Mouse (Mus musculus): ENCODE results near the gene Cblb. TPM values are rescaled to one million over a fixed set of nuclear protein-coding genes. Genes with fewer than 3 reads are reported as not detected.

Cblb gene
- polyA plus RNA-seq, 1 experiment: 12.2 TPM

- Histone ChIP-seq H3K4me1 (ENCODE audit: control insufficient read depth, insufficient read depth, low read length) (peaks cover 4% of the 10 kb centered on the region; the same call in 1 of the 2 replicates), H3K27ac (ENCODE audit: insufficient read depth, low read length) (no peak overlapping the region), H3K4me3 (ENCODE audit: insufficient read depth, low read length) (no peak overlapping the region)
- TF ChIP-seq CTCF (IDR thresholded peaks at IDR 0.05; ENCODE audit: extremely low read depth, insufficient read depth, low read length) (no peak), POLR2A (IDR thresholded peaks at IDR 0.05; ENCODE audit: extremely low read depth, insufficient read depth, low read length) (no peak)
These were observed 3.3 kb downstream of the Cblb start for GRCm38 (mm10) chr16:52034356-52034755.

GRCm38 (mm10) chr16:52036295-52036694, 5.3 kb downstream of the Cblb start:
- Histone ChIP-seq H3K27ac (ENCODE audit: insufficient read depth, low read length) (no peak overlapping the region), H3K4me1 (ENCODE audit: control insufficient read depth, insufficient read depth, low read length) (peaks cover 4% of the 10 kb centered on the region; the same call in 1 of the 2 replicates), H3K4me3 (ENCODE audit: insufficient read depth, low read length) (no peak overlapping the region)
- TF ChIP-seq POLR2A (IDR thresholded peaks at IDR 0.05; ENCODE audit: extremely low read depth, insufficient read depth, low read length) (no peak), CTCF (IDR thresholded peaks at IDR 0.05; ENCODE audit: extremely low read depth, insufficient read depth, low read length) (no peak)

- no peak overlapping the region for H3K27ac ChIP-seq (ENCODE audit: insufficient read depth, low read length)
- peaks cover 4% of the 10 kb centered on the region for H3K4me1 ChIP-seq (ENCODE audit: control insufficient read depth, insufficient read depth, low read length)
- H3K4me3 ChIP-seq (ENCODE audit: insufficient read depth, low read length): no peak overlapping the region
- TF ChIP-seq CTCF (IDR thresholded peaks at IDR 0.05; ENCODE audit: extremely low read depth, insufficient read depth, low read length) (no peak), POLR2A (IDR thresholded peaks at IDR 0.05; ENCODE audit: extremely low read depth, insufficient read depth, low read length) (no peak)
These were observed 7.3 kb downstream of the Cblb start for GRCm38 (mm10) chr16:52038283-52038682.

GRCm38 (mm10) chr16:52038821-52039220, 7.8 kb downstream of the Cblb start:
- no peak overlapping the region for H3K27ac ChIP-seq (ENCODE audit: insufficient read depth, low read length)

GRCm38 (mm10) chr16:52040937-52041336, 9.9 kb downstream of the Cblb start:
- no peak overlapping the region for H3K4me3 ChIP-seq (ENCODE audit: insufficient read depth, low read length)
- TF ChIP-seq CTCF (IDR thresholded peaks at IDR 0.05; ENCODE audit: extremely low read depth, insufficient read depth, low read length): no peak
- TF ChIP-seq POLR2A (IDR thresholded peaks at IDR 0.05; ENCODE audit: extremely low read depth, insufficient read depth, low read length): no peak
- H3K27ac ChIP-seq (ENCODE audit: insufficient read depth, low read length): no peak overlapping the region
- H3K4me1 ChIP-seq (ENCODE audit: control insufficient read depth, insufficient read depth, low read length): peaks cover 3% of the 10 kb centered on the region; the same call in 1 of the 2 replicates

More at GRCm38 (mm10) chr16:52038821-52039220, 7.8 kb downstream of the Cblb start:
- TF ChIP-seq CTCF (IDR thresholded peaks at IDR 0.05; ENCODE audit: extremely low read depth, insufficient read depth, low read length) (no peak), POLR2A (IDR thresholded peaks at IDR 0.05; ENCODE audit: extremely low read depth, insufficient read depth, low read length) (no peak)
- no peak overlapping the region for H3K4me3 ChIP-seq (ENCODE audit: insufficient read depth, low read length)
- peaks cover 4% of the 10 kb centered on the region for H3K4me1 ChIP-seq (ENCODE audit: control insufficient read depth, insufficient read depth, low read length)

- H3K4me3 ChIP-seq (ENCODE audit: insufficient read depth, low read length): no peak overlapping the region
- H3K27ac ChIP-seq (ENCODE audit: insufficient read depth, low read length): no peak overlapping the region
- no peak for TF ChIP-seq CTCF (IDR thresholded peaks at IDR 0.05; ENCODE audit: extremely low read depth, insufficient read depth, low read length)
- no peak for TF ChIP-seq POLR2A (IDR thresholded peaks at IDR 0.05; ENCODE audit: extremely low read depth, insufficient read depth, low read length)
- H3K4me1 ChIP-seq (ENCODE audit: control insufficient read depth, insufficient read depth, low read length): peaks cover 5% of the 10 kb centered on the region; the same call in 1 of the 2 replicates
These were observed 11.8 kb downstream of the Cblb start for GRCm38 (mm10) chr16:52042667-52043379.

- TF ChIP-seq CTCF (IDR thresholded peaks at IDR 0.05; ENCODE audit: extremely low read depth, insufficient read depth, low read length) (no peak), POLR2A (IDR thresholded peaks at IDR 0.05; ENCODE audit: extremely low read depth, insufficient read depth, low read length) (no peak)
- H3K4me3 ChIP-seq (ENCODE audit: insufficient read depth, low read length): no peak overlapping the region
- H3K27ac ChIP-seq (ENCODE audit: insufficient read depth, low read length): no peak overlapping the region
- peaks cover 5% of the 10 kb centered on the region; the same call in 1 of the 2 replicates for H3K4me1 ChIP-seq (ENCODE audit: control insufficient read depth, insufficient read depth, low read length)
These were observed 12.5 kb downstream of the Cblb start for GRCm38 (mm10) chr16:52043380-52044117.

GRCm38 (mm10) chr16:52044518-52044917, 13.5 kb downstream of the Cblb start:
- TF ChIP-seq CTCF (IDR thresholded peaks at IDR 0.05; ENCODE audit: extremely low read depth, insufficient read depth, low read length) (no peak), POLR2A (IDR thresholded peaks at IDR 0.05; ENCODE audit: extremely low read depth, insufficient read depth, low read length) (no peak)
- H3K4me3 ChIP-seq (ENCODE audit: insufficient read depth, low read length): no peak overlapping the region
- H3K27ac ChIP-seq (ENCODE audit: insufficient read depth, low read length): no peak overlapping the region
- H3K4me1 ChIP-seq (ENCODE audit: control insufficient read depth, insufficient read depth, low read length): peaks cover 5% of the 10 kb centered on the region; the same call in 1 of the 2 replicates

GRCm38 (mm10) chr16:52044985-52045384, 14.0 kb downstream of the Cblb start:
- Histone ChIP-seq H3K4me3 (ENCODE audit: insufficient read depth, low read length) (no peak overlapping the region), H3K4me1 (ENCODE audit: control insufficient read depth, insufficient read depth, low read length) (peaks cover 5% of the 10 kb centered on the region; the same call in 1 of the 2 replicates), H3K27ac (ENCODE audit: insufficient read depth, low read length) (no peak overlapping the region)
- TF ChIP-seq CTCF (IDR thresholded peaks at IDR 0.05; ENCODE audit: extremely low read depth, insufficient read depth, low read length) (no peak), POLR2A (IDR thresholded peaks at IDR 0.05; ENCODE audit: extremely low read depth, insufficient read depth, low read length) (no peak)

All from cortical plate, adult 2 months (tissue).